Mouse (Mus musculus) induced T-regulatory cell, adult 2 months (primary cell): ENCODE measurements at regions not wholly inside any gene's neighbourhood (a gene's known extent, or its start where the extent isn't known, plus 50 kb on each side); places are given as distances from the start of the nearest gene placed in this dataset.

Source experiments
- DNase-seq: peaks from one replicate; pipeline ENCODE4 v3.0.0-alpha.2; 2012; ENCODE audit warnings: low read depth

GRCm38 (mm10) chr1:51697265-51698192, 218.3 kb downstream of the Myo1b start:
- no peak for DNase-seq

GRCm38 (mm10) chr1:51696471-51696870, 218.2 kb upstream of the Nabp1 start:
- DNase-seq: no peak

- DNase-seq: no peak
These were observed 212.7 kb upstream of the Nabp1 start for GRCm38 (mm10) chr1:51690878-51691277.

GRCm38 (mm10) chr1:51689461-51690223, 211.4 kb upstream of the Nabp1 start:
- DNase-seq: no peak

- DNase-seq: no peak
These were observed 210.7 kb upstream of the Nabp1 start for GRCm38 (mm10) chr1:51688946-51689345.

- DNase-seq: no peak
These were observed 210.0 kb upstream of the Nabp1 start for GRCm38 (mm10) chr1:51688224-51688545.

GRCm38 (mm10) chr1:51687484-51688223, 209.4 kb upstream of the Nabp1 start:
- DNase-seq: no peak

GRCm38 (mm10) chr1:51686759-51687158, 208.5 kb upstream of the Nabp1 start:
- no peak for DNase-seq

GRCm38 (mm10) chr1:51682273-51682672, 204.0 kb upstream of the Nabp1 start:
- no peak for DNase-seq

- no peak for DNase-seq
These were observed 203.6 kb upstream of the Nabp1 start for GRCm38 (mm10) chr1:51681872-51682271.

- no peak for DNase-seq
These were observed 202.5 kb upstream of the Nabp1 start for GRCm38 (mm10) chr1:51680725-51681124.

- no peak for DNase-seq
These were observed 200.2 kb upstream of the Nabp1 start for GRCm38 (mm10) chr1:51678290-51678928.

- DNase-seq: no peak
These were observed 199.6 kb upstream of the Nabp1 start for GRCm38 (mm10) chr1:51677802-51678201.

- no peak for DNase-seq
These were observed 193.5 kb upstream of the Nabp1 start for GRCm38 (mm10) chr1:51671691-51672090.

GRCm38 (mm10) chr1:51671287-51671686, 193.1 kb upstream of the Nabp1 start:
- DNase-seq: no peak

GRCm38 (mm10) chr1:51670009-51670408, 191.8 kb upstream of the Nabp1 start:
- DNase-seq: no peak

GRCm38 (mm10) chr1:51668881-51669280, 190.7 kb upstream of the Nabp1 start:
- DNase-seq: no peak

GRCm38 (mm10) chr1:51660531-51660930, 182.3 kb upstream of the Nabp1 start:
- no peak for DNase-seq

- no peak for DNase-seq
These were observed 179.0 kb upstream of the Nabp1 start for GRCm38 (mm10) chr1:51657203-51657602.

- no peak for DNase-seq
These were observed 172.4 kb upstream of the Nabp1 start for GRCm38 (mm10) chr1:51650653-51650995.

GRCm38 (mm10) chr1:51649963-51650652, 171.9 kb upstream of the Nabp1 start:
- DNase-seq: no peak

- DNase-seq: no peak
These were observed 169.7 kb upstream of the Nabp1 start for GRCm38 (mm10) chr1:51647955-51648354.
